Mouse (Mus musculus): Measurements from ENCODE around the gene Plcb1.

The Plcb1 gene

GRCm38 (mm10) chr2:134785970-134786855, at the start of gene Plcb1:
Gene Plcb1, plus strand, starts transcription at chr2:134786067.
- peak; percentile 94 for DNase-seq (ENCODE audit: inconsistent ontology term)

GRCm38 (mm10) chr2:134755537-134755936, 30.3 kb upstream of the Plcb1 start:
- DNase-seq (ENCODE audit: inconsistent ontology term): no peak

GRCm38 (mm10) chr2:134756086-134756485, 29.8 kb upstream of the Plcb1 start:
- no peak for DNase-seq (ENCODE audit: inconsistent ontology term)

GRCm38 (mm10) chr2:134761029-134761428, 24.8 kb upstream of the Plcb1 start:
- DNase-seq (ENCODE audit: inconsistent ontology term): no peak

GRCm38 (mm10) chr2:134763406-134763990, 22.4 kb upstream of the Plcb1 start:
- no peak for DNase-seq (ENCODE audit: inconsistent ontology term)

- peak; percentile 11 for DNase-seq (ENCODE audit: inconsistent ontology term)
These were observed 21.4 kb upstream of the Plcb1 start for GRCm38 (mm10) chr2:134764506-134764905.

GRCm38 (mm10) chr2:134779826-134780225, 6.0 kb upstream of the Plcb1 start:
- DNase-seq (ENCODE audit: inconsistent ontology term): no peak

- DNase-seq (ENCODE audit: inconsistent ontology term): no peak
These were observed 5.6 kb upstream of the Plcb1 start for GRCm38 (mm10) chr2:134780316-134780715.

GRCm38 (mm10) chr2:134786856-134787250, 986 bp downstream of the Plcb1 start:
- DNase-seq (ENCODE audit: inconsistent ontology term): peak; percentile 44

- peak; percentile 25 for DNase-seq (ENCODE audit: inconsistent ontology term)
These were observed 1.6 kb downstream of the Plcb1 start for GRCm38 (mm10) chr2:134787336-134788095.

GRCm38 (mm10) chr2:134792926-134793325, 7.1 kb downstream of the Plcb1 start:
- no peak for DNase-seq (ENCODE audit: inconsistent ontology term)

- DNase-seq (ENCODE audit: inconsistent ontology term): peak; percentile 81
These were observed 14.4 kb downstream of the Plcb1 start for GRCm38 (mm10) chr2:134800226-134800625.

GRCm38 (mm10) chr2:134816383-134816782, 30.5 kb downstream of the Plcb1 start:
- no peak for DNase-seq (ENCODE audit: inconsistent ontology term)

GRCm38 (mm10) chr2:134817058-134817840, 31.4 kb downstream of the Plcb1 start:
- DNase-seq (ENCODE audit: inconsistent ontology term): no peak

- DNase-seq (ENCODE audit: inconsistent ontology term): no peak
These were observed 35.3 kb downstream of the Plcb1 start for GRCm38 (mm10) chr2:134821176-134821575.

- DNase-seq (ENCODE audit: inconsistent ontology term): no peak
These were observed 39.8 kb downstream of the Plcb1 start for GRCm38 (mm10) chr2:134825645-134826044.

GRCm38 (mm10) chr2:134826111-134827005, 40.5 kb downstream of the Plcb1 start:
- DNase-seq (ENCODE audit: inconsistent ontology term): no peak

- no peak for DNase-seq (ENCODE audit: inconsistent ontology term)
These were observed 42.1 kb downstream of the Plcb1 start for GRCm38 (mm10) chr2:134827778-134828487.

- DNase-seq (ENCODE audit: inconsistent ontology term): no peak
These were observed 46.0 kb downstream of the Plcb1 start for GRCm38 (mm10) chr2:134831861-134832260.

- DNase-seq (ENCODE audit: inconsistent ontology term): no peak
These were observed 50.2 kb downstream of the Plcb1 start for GRCm38 (mm10) chr2:134836097-134836496.

All from Muller cell, postnatal 12 days (primary cell).